Mouse (Mus musculus): ENCODE data around the gene Ell.

- TF ChIP-seq POLR2A (IDR thresholded peaks at IDR 0.05; ENCODE audit: insufficient read length, low read depth) (no peak), POLR2AphosphoS2 (IDR thresholded peaks at IDR 0.05; ENCODE audit: insufficient read length, low read depth) (no peak), USF1 (IDR thresholded peaks at IDR 0.05; ENCODE audit: low read depth) (no peak), MYOD1 (IDR thresholded peaks at IDR 0.05; ENCODE audit: control insufficient read depth in 1 of 3, insufficient read length in 2 of 3, low read depth in 2 of 3) (no peak), CEBPB (IDR thresholded peaks at IDR 0.05; ENCODE audit: insufficient read depth, poor library complexity, severe bottlenecking) (no peak), MAX (IDR thresholded peaks at IDR 0.05; ENCODE audit: low read depth) (no peak)
Measured at GRCm38 (mm10) chr8:70535701-70536100, 3.6 kb upstream of the Ell start.
